Mouse (Mus musculus): ENCODE results near the gene Ccdc33.

- TF ChIP-seq EP300 (IDR thresholded peaks at IDR 0.05; ENCODE audit: insufficient read depth, low read depth, low read length) (no peak), POLR2A (IDR thresholded peaks at IDR 0.05; ENCODE audit: insufficient read depth, low read depth, low read length) (no peak), CTCF (IDR thresholded peaks at IDR 0.05) (no peak)
Measured at GRCm38 (mm10) chr9:58093776-58094175, 24.8 kb downstream of the Ccdc33 start.

Measured in heart, adult 2 months (tissue).